In genomic region chr6:135254153-135254552, GRCm38 (mm10) we compare ENCODE assay signal across 11 mouse cellular contexts. TPM values are rescaled to one million over a fixed set of nuclear protein-coding genes. Genes with fewer than 3 reads are reported as not detected.
DNase-seq lines count a peak whose midpoint lies in the region; ATAC-seq and TF ChIP-seq lines count a peak whose summit lies in the region.
"Had no signal": no experiment of that assay in that cellular context is flagged by ENCODE, and none has a peak within 500 bp of the region (broad histone marks: within the 10 kb centered on the region; RNA-seq: fewer than 3 reads in every experiment).

TSS of gene Gsg1 (minus strand) at chr6:135254351.

- no peaks in the 10 kb centered on the region for H3K27me3 ChIP-seq in intestine, embryonic 14.5 days (replicated peaks; ENCODE audit: control insufficient read depth, insufficient read depth, low read length)
- no peaks in the 10 kb centered on the region for H3K27me3 ChIP-seq in intestine, embryonic 15.5 days (replicated peaks)
- H3K27me3 ChIP-seq in testis, adult 2 months (ENCODE audit: control insufficient read depth, insufficient read depth, low read length) = no peaks in the 10 kb centered on the region; the same call in 1 of the 2 replicates
- H3K27me3 ChIP-seq: hindbrain, embryonic 15.5 days had no signal

- 0 out of 2 replicates have a peak within 1 kb of the TSS, but pooled peaks have one; percentile 35 for H3K27ac ChIP-seq in intestine, embryonic 14.5 days (ENCODE audit: low read depth)
- H3K27ac ChIP-seq in intestine, embryonic 15.5 days = no peak within 1 kb of the TSS
- H3K27ac ChIP-seq in testis, adult 2 months (ENCODE audit: control insufficient read depth, insufficient read depth, low read depth, low read length) = peak within 1 kb of the TSS; percentile 85
- H3K27ac ChIP-seq: hindbrain, embryonic 15.5 days had no signal

- 82% methylated on average over 7 of the region's 7 CpGs for WGBS in intestine, embryonic 14.5 days
- 86% methylated on average over 7 of the region's 7 CpGs for WGBS in intestine, embryonic 15.5 days

- no peak within 1 kb of the TSS for H3K4me3 ChIP-seq in intestine, embryonic 14.5 days (ENCODE audit: low read depth, low read length)
- H3K4me3 ChIP-seq in intestine, embryonic 15.5 days (replicated peaks) = no peak within 1 kb of the TSS
- peak within 1 kb of the TSS; percentile 80 for H3K4me3 ChIP-seq in testis, adult 2 months (ENCODE audit: control insufficient read depth, low read depth, low read length)
- H3K4me3 ChIP-seq: hindbrain, embryonic 15.5 days had no signal

- DNase-seq in intestine, embryonic 14.5 days (ENCODE audit: low spot score) = no peak
- DNase-seq in testis, postnatal 14 days (ENCODE audit: low spot score) = no peak
- DNase-seq in gonadal fat pad, adult 2 months (ENCODE audit: low read depth) = no peak
- DNase-seq in frontal cortex, postnatal 36 days (ENCODE audit: low spot score in 2 of 2) = no peak
- DNase-seq in adipocyte (ENCODE audit: low spot score) = no peak
- DNase-seq: cerebellum, adult 8-10 months; heart, adult 18-20 months; right cerebral cortex, postnatal 25 days had no signal

- H3K9ac ChIP-seq in intestine, embryonic 14.5 days (ENCODE audit: low read length) = no peak within 1 kb of the TSS
- no peak within 1 kb of the TSS for H3K9ac ChIP-seq in intestine, embryonic 15.5 days
- H3K9ac ChIP-seq: hindbrain, embryonic 15.5 days had no signal

- no peak for ATAC-seq in intestine, embryonic 14.5 days (replicated peaks; ENCODE audit: low FRiP score, low TSS enrichment, low read depth)
- no peak for ATAC-seq in intestine, embryonic 15.5 days

- no peaks in the 10 kb centered on the region for H3K9me3 ChIP-seq in intestine, embryonic 14.5 days (ENCODE audit: control insufficient read depth, low read length)
- no peaks in the 10 kb centered on the region for H3K9me3 ChIP-seq in intestine, embryonic 15.5 days
- H3K9me3 ChIP-seq: hindbrain, embryonic 15.5 days had no signal

- no peak within 1 kb of the TSS; the same call in 1 of the 2 replicates for H3K4me2 ChIP-seq in intestine, embryonic 14.5 days (ENCODE audit: low read length)
- H3K4me2 ChIP-seq in intestine, embryonic 15.5 days (replicated peaks) = no peak within 1 kb of the TSS

- TF ChIP-seq CTCF in testis, adult 2 months (IDR thresholded peaks at IDR 0.05; ENCODE audit: control insufficient read depth, insufficient read depth, insufficient replicate concordance, low read depth, low read length) = no peak

- TF ChIP-seq POLR2A in testis, adult 2 months (IDR thresholded peaks at IDR 0.05; ENCODE audit: control insufficient read depth, low read depth, low read length) = peak; percentile 97; the same call in 1 of the 2 replicates

- H3K4me1 ChIP-seq in intestine, embryonic 14.5 days (replicated peaks; ENCODE audit: control insufficient read depth, insufficient read depth, low read length) = peaks cover 25% of the 10 kb centered on the region
- peaks cover 16% of the 10 kb centered on the region for H3K4me1 ChIP-seq in intestine, embryonic 15.5 days (replicated peaks)
- peaks cover 10% of the 10 kb centered on the region for H3K4me1 ChIP-seq in testis, adult 2 months (ENCODE audit: control insufficient read depth, insufficient read depth, low read length)

- no peaks in the 10 kb centered on the region for H3K36me3 ChIP-seq in intestine, embryonic 14.5 days (ENCODE audit: control insufficient read depth, insufficient read depth, low read length)
- no peaks in the 10 kb centered on the region for H3K36me3 ChIP-seq in intestine, embryonic 15.5 days
- no peaks in the 10 kb centered on the region for H3K36me3 ChIP-seq in testis, adult 2 months (ENCODE audit: control insufficient read depth, insufficient read depth, low read length)
- H3K36me3 ChIP-seq: hindbrain, embryonic 15.5 days had no signal

RNA-seq across cellular contexts. Expression of gene Gsg1, which starts in this region (rescaled TPM):
- 0.70 and 1.6 TPM in 2 replicates for polyA plus RNA-seq in intestine, embryonic 14.5 days (2014; fragmentation: Nextera tagmentation; extraction: Ambion mirVana)
- polyA plus RNA-seq in intestine, embryonic 15.5 days (2015; fragmentation: Nextera tagmentation; extraction: Ambion mirVana) = 0.41 and 0.47 TPM in 2 replicates
- polyA plus RNA-seq in testis, adult 2 months (2012; rRNA removed) = 4,178 and 4,188 TPM in 2 replicates
- polyA plus RNA-seq in gonadal fat pad, adult 2 months (2012; rRNA removed) = 34.3 and 36.9 TPM in 2 replicates
- polyA plus RNA-seq: hindbrain, embryonic 15.5 days had no signal

Comparison
In these comparisons a context has a peak if more than half of its experiments do, and no peak if none do; other contexts are left out.
1. RNA of gene Gsg1 (polyA plus RNA-seq): 4,178 to 4,188 TPM in testis, adult 2 months; 34.3 to 36.9 TPM in gonadal fat pad, adult 2 months, 0.70 to 1.6 TPM in intestine, embryonic 14.5 days and 0.41 to 0.47 TPM in intestine, embryonic 15.5 days; every median in the first group is over 100 times any median in the second.